Mouse (Mus musculus): ENCODE measurements around the gene Klhl42. TPM values are rescaled to one million over a fixed set of nuclear protein-coding genes. Genes with fewer than 3 reads are reported as not detected.
A peak's percentile ranks its signal among the peaks of the same experiment; 100 is the strongest.

Klhl42 gene
- polyA plus RNA-seq, 1 experiment = 4.6 TPM

DNA sequence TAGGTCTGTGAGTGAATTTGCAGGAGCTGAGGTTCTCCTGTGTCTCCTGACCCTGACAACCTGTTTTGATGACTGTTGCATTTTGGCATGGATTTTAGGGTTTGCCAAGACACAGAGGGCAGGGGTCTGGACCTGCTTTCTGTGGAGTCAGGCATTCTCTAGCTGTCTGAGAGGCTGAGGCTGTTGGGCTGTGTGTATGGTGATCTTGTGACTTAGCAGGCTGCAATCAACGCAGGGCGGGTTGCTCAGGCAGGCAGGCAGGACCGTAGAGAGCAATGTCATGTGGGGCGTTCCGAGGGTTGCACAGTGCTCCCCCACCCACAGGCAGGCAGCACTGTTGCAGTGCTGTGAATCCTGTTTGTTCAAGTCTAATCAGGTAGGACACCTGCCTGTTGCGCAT, 15.5 kb downstream of the Klhl42 start:
- Histone ChIP-seq H3K4me3 (ENCODE audit: insufficient read depth, poor library complexity, severe bottlenecking) (no peak overlapping the region), H3K79me3 (ENCODE audit: low read depth) (peaks cover 1% of the 10 kb centered on the region), H3K27me3 (ENCODE audit: control insufficient read depth, insufficient read depth, insufficient read length) (no peaks in the 10 kb centered on the region), H3K79me2 (ENCODE audit: control insufficient read depth, insufficient read depth) (no peaks in the 10 kb centered on the region), H3K36me3 (ENCODE audit: control insufficient read depth, insufficient read depth) (peaks cover 46% of the 10 kb centered on the region), H3ac (ENCODE audit: control insufficient read depth, insufficient read length, low read depth) (no peak overlapping the region)
- TF ChIP-seq MYOG (IDR thresholded peaks at IDR 0.05; ENCODE audit: control insufficient read depth, extremely low read depth, insufficient read length) (no peak), MAX (IDR thresholded peaks at IDR 0.05) (no peak), FOSL1 (IDR thresholded peaks at IDR 0.05; ENCODE audit: insufficient read depth, low read length, poor library complexity, severe bottlenecking) (no peak), CTCF (IDR thresholded peaks at IDR 0.05; ENCODE audit: control insufficient read depth, insufficient read depth, insufficient read length) (no peak), MYOD1 (IDR thresholded peaks at IDR 0.05; ENCODE audit: control insufficient read depth, insufficient read length, low read depth) (no peak), CEBPB (IDR thresholded peaks at IDR 0.05; ENCODE audit: low read depth) (no peak), USF1 (IDR thresholded peaks at IDR 0.05; ENCODE audit: low read depth) (no peak)

DNA sequence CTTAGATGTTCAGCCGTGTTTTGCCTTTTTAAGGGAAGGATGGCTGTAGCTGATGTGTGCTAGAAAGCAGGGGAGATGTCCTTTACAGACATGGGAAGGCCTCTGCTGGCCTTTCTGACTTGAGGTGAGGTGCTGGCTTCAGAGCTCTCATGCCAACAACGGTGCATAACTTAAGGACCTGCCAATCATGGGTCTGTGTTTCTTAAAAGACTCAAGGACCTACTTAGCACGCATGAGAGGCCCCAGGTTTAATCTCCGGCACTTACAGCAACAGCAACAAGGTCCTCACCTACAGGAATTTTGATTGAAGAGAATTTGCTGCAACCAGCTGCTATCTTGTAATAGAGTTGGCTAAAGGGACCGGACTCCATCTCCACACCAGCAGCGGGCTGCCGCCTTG, 18.1 kb downstream of the Klhl42 start:
- H3K4me3 ChIP-seq (ENCODE audit: insufficient read depth, poor library complexity, severe bottlenecking) = no peak overlapping the region
- peaks cover 1% of the 10 kb centered on the region for H3K79me3 ChIP-seq (ENCODE audit: low read depth)
- H3ac ChIP-seq (ENCODE audit: control insufficient read depth, insufficient read length, low read depth) = no peak overlapping the region
- no peaks in the 10 kb centered on the region for H3K27me3 ChIP-seq (ENCODE audit: control insufficient read depth, insufficient read depth, insufficient read length)
- no peaks in the 10 kb centered on the region for H3K79me2 ChIP-seq (ENCODE audit: control insufficient read depth, insufficient read depth)
- TF ChIP-seq MAX (IDR thresholded peaks at IDR 0.05) = no peak
- no peak for TF ChIP-seq MYOD1 (IDR thresholded peaks at IDR 0.05; ENCODE audit: control insufficient read depth, insufficient read length, low read depth)
- TF ChIP-seq MYOG (IDR thresholded peaks at IDR 0.05; ENCODE audit: control insufficient read depth, extremely low read depth, insufficient read length) = no peak
- TF ChIP-seq FOSL1 (IDR thresholded peaks at IDR 0.05; ENCODE audit: insufficient read depth, low read length, poor library complexity, severe bottlenecking) = no peak
- H3K36me3 ChIP-seq (ENCODE audit: control insufficient read depth, insufficient read depth) = peaks cover 44% of the 10 kb centered on the region

DNA sequence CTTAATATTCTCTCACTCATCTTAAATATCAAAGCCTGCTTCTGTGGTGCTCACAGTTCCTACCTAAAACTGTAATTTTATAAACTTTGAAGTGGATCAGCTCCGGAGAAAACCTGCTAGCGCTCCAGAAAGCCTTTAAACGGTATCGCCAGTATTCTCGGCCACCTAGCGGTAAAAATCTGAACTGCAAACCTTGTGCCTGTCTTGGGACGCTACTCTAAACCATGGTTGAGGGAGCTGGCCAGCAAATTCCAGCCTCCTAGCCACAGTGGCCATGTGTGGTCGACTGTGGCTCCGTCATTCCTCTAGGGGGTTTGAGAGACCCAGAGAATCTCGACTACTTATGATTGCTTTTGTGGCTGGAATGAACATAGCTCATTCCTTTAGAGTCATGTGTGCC, 25.4 kb downstream of the Klhl42 start:
- Histone ChIP-seq H3K36me3 (ENCODE audit: control insufficient read depth, insufficient read depth) (peaks cover 6% of the 10 kb centered on the region), H3ac (ENCODE audit: control insufficient read depth, insufficient read length, low read depth) (no peak overlapping the region), H3K27me3 (ENCODE audit: control insufficient read depth, insufficient read depth, insufficient read length) (no peaks in the 10 kb centered on the region), H3K79me2 (ENCODE audit: control insufficient read depth, insufficient read depth) (no peaks in the 10 kb centered on the region), H3K4me3 (ENCODE audit: insufficient read depth, poor library complexity, severe bottlenecking) (no peak overlapping the region), H3K79me3 (ENCODE audit: low read depth) (no peaks in the 10 kb centered on the region)
- TF ChIP-seq CTCF (IDR thresholded peaks at IDR 0.05; ENCODE audit: control insufficient read depth, insufficient read depth, insufficient read length) (peak; percentile 21), FOSL1 (IDR thresholded peaks at IDR 0.05; ENCODE audit: insufficient read depth, low read length, poor library complexity, severe bottlenecking) (no peak)

DNA sequence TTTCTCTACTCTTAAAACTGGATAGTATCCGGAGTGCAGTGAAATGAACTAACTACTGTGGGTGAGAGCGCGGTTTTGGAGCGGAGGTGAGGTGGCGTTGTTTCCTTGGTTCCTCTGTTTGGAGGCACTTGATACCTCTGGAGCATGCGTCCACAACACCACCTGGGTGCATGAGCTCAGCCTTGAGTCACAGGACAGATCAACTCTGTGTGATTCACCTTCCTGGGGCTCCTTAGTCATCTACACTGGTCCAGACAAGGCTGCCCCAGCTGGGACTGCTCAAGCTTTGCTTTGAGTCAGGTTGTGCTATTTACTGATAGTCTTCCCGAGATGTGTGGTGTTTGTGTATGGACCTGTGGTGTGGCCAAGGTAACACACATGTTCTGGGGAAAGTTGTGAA, 26.6 kb downstream of the Klhl42 start:
- no peaks in the 10 kb centered on the region for H3K27me3 ChIP-seq (ENCODE audit: control insufficient read depth, insufficient read depth, insufficient read length)
- no peaks in the 10 kb centered on the region for H3K79me3 ChIP-seq (ENCODE audit: low read depth)
- no peaks in the 10 kb centered on the region for H3K79me2 ChIP-seq (ENCODE audit: control insufficient read depth, insufficient read depth)
- TF ChIP-seq FOSL1 (IDR thresholded peaks at IDR 0.05; ENCODE audit: insufficient read depth, low read length, poor library complexity, severe bottlenecking) = peak; percentile 15
- no peak for TF ChIP-seq CTCF (IDR thresholded peaks at IDR 0.05; ENCODE audit: control insufficient read depth, insufficient read depth, insufficient read length)
- no peak for TF ChIP-seq USF1 (IDR thresholded peaks at IDR 0.05; ENCODE audit: low read depth)
- no peak for TF ChIP-seq CEBPB (IDR thresholded peaks at IDR 0.05; ENCODE audit: low read depth)
- no peak for TF ChIP-seq MYOG (IDR thresholded peaks at IDR 0.05; ENCODE audit: control insufficient read depth, extremely low read depth, insufficient read length)
- TF ChIP-seq MYOD1 (IDR thresholded peaks at IDR 0.05; ENCODE audit: control insufficient read depth, insufficient read length, low read depth) = peak; percentile 28
- no peak for TF ChIP-seq MAX (IDR thresholded peaks at IDR 0.05)
- no peak overlapping the region for H3K4me3 ChIP-seq (ENCODE audit: insufficient read depth, poor library complexity, severe bottlenecking)
- H3ac ChIP-seq (ENCODE audit: control insufficient read depth, insufficient read length, low read depth) = no peak overlapping the region
- H3K36me3 ChIP-seq (ENCODE audit: control insufficient read depth, insufficient read depth) = no peaks in the 10 kb centered on the region

DNA sequence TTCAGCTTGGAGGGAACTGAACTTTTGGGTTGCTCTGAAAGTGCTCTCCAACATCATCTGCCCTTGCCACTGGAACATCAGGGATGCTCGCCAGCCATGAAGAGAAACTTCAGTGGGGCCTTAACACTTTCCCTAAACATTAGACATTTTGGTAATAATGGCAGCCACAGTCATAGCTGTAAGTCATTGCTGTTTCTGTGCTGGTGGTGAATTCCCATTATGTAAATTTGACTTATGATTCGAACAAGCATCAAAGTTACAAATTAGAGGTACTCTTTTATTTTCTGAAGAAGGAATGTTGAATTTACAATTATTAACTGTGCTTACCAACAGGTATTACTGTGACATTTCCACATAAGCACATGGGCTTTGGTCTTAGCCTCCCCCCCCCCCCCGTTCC, 27.0 kb downstream of the Klhl42 start:
- Histone ChIP-seq H3K4me3 (ENCODE audit: insufficient read depth, poor library complexity, severe bottlenecking) (no peak overlapping the region), H3K79me3 (ENCODE audit: low read depth) (no peaks in the 10 kb centered on the region), H3K36me3 (ENCODE audit: control insufficient read depth, insufficient read depth) (no peaks in the 10 kb centered on the region), H3K27me3 (ENCODE audit: control insufficient read depth, insufficient read depth, insufficient read length) (no peaks in the 10 kb centered on the region), H3K79me2 (ENCODE audit: control insufficient read depth, insufficient read depth) (no peaks in the 10 kb centered on the region), H3ac (ENCODE audit: control insufficient read depth, insufficient read length, low read depth) (no peak overlapping the region)
- TF ChIP-seq CTCF (IDR thresholded peaks at IDR 0.05; ENCODE audit: control insufficient read depth, insufficient read depth, insufficient read length) (no peak), MAX (IDR thresholded peaks at IDR 0.05) (no peak), MYOD1 (IDR thresholded peaks at IDR 0.05; ENCODE audit: control insufficient read depth, insufficient read length, low read depth) (no peak), CEBPB (IDR thresholded peaks at IDR 0.05; ENCODE audit: low read depth) (no peak), MYOG (IDR thresholded peaks at IDR 0.05; ENCODE audit: control insufficient read depth, extremely low read depth, insufficient read length) (no peak), USF1 (IDR thresholded peaks at IDR 0.05; ENCODE audit: low read depth) (no peak), FOSL1 (IDR thresholded peaks at IDR 0.05; ENCODE audit: insufficient read depth, low read length, poor library complexity, severe bottlenecking) (no peak)

DNA sequence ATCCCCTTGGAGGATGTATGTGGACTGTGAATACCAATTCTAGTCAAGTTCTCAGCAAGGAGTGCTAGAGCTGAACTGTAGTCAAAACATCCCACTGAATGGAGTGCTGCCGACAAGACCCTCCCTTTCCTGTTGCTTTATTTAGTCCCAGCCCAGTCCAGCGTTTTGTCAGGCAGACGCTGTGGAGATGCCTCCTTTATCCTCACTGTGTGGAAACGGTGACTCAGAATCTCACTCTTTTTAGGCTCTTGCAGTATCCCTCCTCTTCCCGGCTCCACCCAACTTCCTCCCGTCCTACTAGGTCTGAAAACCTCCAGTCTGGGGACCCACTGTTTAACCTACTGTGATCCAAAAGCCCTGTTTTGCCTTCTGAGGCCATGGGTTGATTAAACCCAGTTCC, 30.1 kb downstream of the Klhl42 start:
- no peaks in the 10 kb centered on the region for H3K27me3 ChIP-seq (ENCODE audit: control insufficient read depth, insufficient read depth, insufficient read length)
- H3K36me3 ChIP-seq (ENCODE audit: control insufficient read depth, insufficient read depth) = no peaks in the 10 kb centered on the region
- TF ChIP-seq USF1 (IDR thresholded peaks at IDR 0.05; ENCODE audit: low read depth) = no peak
- TF ChIP-seq FOSL1 (IDR thresholded peaks at IDR 0.05; ENCODE audit: insufficient read depth, low read length, poor library complexity, severe bottlenecking) = no peak
- no peak for TF ChIP-seq CTCF (IDR thresholded peaks at IDR 0.05; ENCODE audit: control insufficient read depth, insufficient read depth, insufficient read length)
- no peak for TF ChIP-seq MYOD1 (IDR thresholded peaks at IDR 0.05; ENCODE audit: control insufficient read depth, insufficient read length, low read depth)
- TF ChIP-seq CEBPB (IDR thresholded peaks at IDR 0.05; ENCODE audit: low read depth) = no peak
- TF ChIP-seq MYOG (IDR thresholded peaks at IDR 0.05; ENCODE audit: control insufficient read depth, extremely low read depth, insufficient read length) = no peak
- no peak for TF ChIP-seq MAX (IDR thresholded peaks at IDR 0.05)
- no peaks in the 10 kb centered on the region for H3K79me2 ChIP-seq (ENCODE audit: control insufficient read depth, insufficient read depth)
- no peak overlapping the region for H3K4me3 ChIP-seq (ENCODE audit: insufficient read depth, poor library complexity, severe bottlenecking)
- H3K79me3 ChIP-seq (ENCODE audit: low read depth) = no peaks in the 10 kb centered on the region
- H3ac ChIP-seq (ENCODE audit: control insufficient read depth, insufficient read length, low read depth) = no peak overlapping the region

All from C2C12 (cell line).